Mouse (Mus musculus): ENCODE results near the gene Rhox3e.
"Not testable (repeated sequence)": the region's sequence is repeated elsewhere in the genome, so short reads cannot be mapped to it uniquely, and the experiment has no call there.

The Rhox3e gene

GRCm38 (mm10) chrX:37541719-37542118 is at the start of gene Rhox3e:
Gene Rhox3e (plus strand): TSS chrX:37542019.
- not testable (repeated sequence) for DNase-seq

- DNase-seq, result not testable (repeated sequence)
Measured at GRCm38 (mm10) chrX:37514059-37514458, 27.8 kb upstream of the Rhox3e start, which contains the start of gene Rhox4d. Gene Rhox4d (plus strand): TSS chrX:37514359.

GRCm38 (mm10) chrX:37530152-37530551 is 11.7 kb upstream of the Rhox3e start, which contains the start of gene Rhox2e:
Gene Rhox2e (plus strand): TSS chrX:37530452.
- DNase-seq, result not testable (repeated sequence)

- DNase-seq, result not testable (repeated sequence)
Measured at GRCm38 (mm10) chrX:37557112-37557511, 15.3 kb downstream of the Rhox3e start, which contains the start of gene Rhox4e. Gene Rhox4e (plus strand): TSS chrX:37557412.

GRCm38 (mm10) chrX:37571105-37571504 is 29.3 kb downstream of the Rhox3e start, which contains the start of gene Rhox2f:
Gene Rhox2f (plus strand): TSS chrX:37571405.
- DNase-seq, result not testable (repeated sequence)

- DNase-seq, result not testable (repeated sequence)
Measured at GRCm38 (mm10) chrX:37572638-37573037, 30.8 kb downstream of the Rhox3e start.

GRCm38 (mm10) chrX:37580692-37581091 is 38.9 kb downstream of the Rhox3e start, which contains the start of gene Rhox3f:
Gene Rhox3f (plus strand): TSS chrX:37580992.
- not testable (repeated sequence) for DNase-seq
